Mouse (Mus musculus): ENCODE results near the gene A530064D06Rik. TPM values are rescaled to one million over a fixed set of nuclear protein-coding genes. Genes with fewer than 3 reads are reported as not detected.

A530064D06Rik gene
- total RNA-seq, 2 experiments from 2014 or later = not detected

Other genes starting within 250 kb of the A530064D06Rik start
- 10 to 100 TPM; 43.4 to 49.1 TPM for gene Foxp4, start 242.6 kb downstream of the A530064D06Rik start, total RNA-seq (2021)
- gene 1700122O11Rik, start 129.0 kb downstream of the A530064D06Rik start, total RNA-seq (2021) = not detected
- not detected for gene 1700067P10Rik, start 78.0 kb downstream of the A530064D06Rik start, total RNA-seq (2021)
- gene 9830107B12Rik, start 21.0 kb downstream of the A530064D06Rik start, total RNA-seq (2021) = not detected
- not detected for gene Trem1, start 65.5 kb upstream of the A530064D06Rik start, total RNA-seq (2021)
- gene Trem3, start 80.5 kb upstream of the A530064D06Rik start, total RNA-seq (2021) = not detected
- gene Treml4, start 97.0 kb upstream of the A530064D06Rik start, total RNA-seq (2021) = not detected
- under 1 TPM; 0.19 to 0.48 TPM for gene Treml2, start 132.2 kb upstream of the A530064D06Rik start, total RNA-seq (2021)
- not detected for gene B430306N03Rik, start 148.9 kb upstream of the A530064D06Rik start, total RNA-seq (2021)
- 1 to 10 TPM; 7.6 to 8.1 TPM for gene Trem2, start 179.1 kb upstream of the A530064D06Rik start, total RNA-seq (2021)
- gene Treml1, start 192.6 kb upstream of the A530064D06Rik start, total RNA-seq (2021) = under 1 TPM in 1 of 2 experiments, not detected in 1; 0.44 TPM
- 10 to 100 TPM; 30.3 to 42.0 TPM for gene Nfya, start 242.6 kb upstream of the A530064D06Rik start, total RNA-seq (2021)
- gene Oard1, start 242.7 kb upstream of the A530064D06Rik start, total RNA-seq (2021) = 10 to 100 TPM; 10.7 to 11.2 TPM

All from layer of hippocampus, postnatal 14 days (tissue).